Mouse (Mus musculus) testis, adult 2 months (tissue): ENCODE measurements around the gene Golga4.

Source experiments
- CTCF ChIP-seq: fragments of 200-500 bp; IDR thresholded peaks from 2 replicates; pipeline ENCODE4 v1.5.1; 2012; ENCODE audit warnings: low read depth, mild to moderate bottlenecking, inconsistent platforms, low read length, moderate library complexity; ENCODE audit not compliant: control insufficient read depth, insufficient read depth, insufficient replicate concordance
- POLR2A ChIP-seq: fragments of 200-500 bp; IDR thresholded peaks from 2 replicates; pipeline ENCODE4 v1.6.1; 2012; ENCODE audit warnings: low read depth, mild to moderate bottlenecking, inconsistent platforms, low read length, moderate library complexity; ENCODE audit not compliant: control insufficient read depth

- TF ChIP-seq POLR2A (no peak), CTCF (no peak)
Measured at GRCm38 (mm10) chr9:118593443-118593842, 87.4 kb downstream of the Golga4 start.
